Mouse (Mus musculus) CH12.LX (cell line): ENCODE measurements around the gene Itga9. TPM values are rescaled to one million over a fixed set of nuclear protein-coding genes. Genes with fewer than 3 reads are reported as not detected.
A peak's percentile ranks its signal among the peaks of the same experiment; 100 is the strongest.

Experiments
- DNase-seq: peaks from one replicate; pipeline ENCODE4 v3.0.0-alpha.2; 2013; ENCODE audit errors: extremely low read depth
- H3K27ac ChIP-seq: 2 replicates; pipeline ENCODE4 v1.5.1; 2012; ENCODE audit warnings: low read depth, mild to moderate bottlenecking, control low read depth, moderate library complexity; ENCODE audit not compliant: insufficient read depth
- H3K27me3 ChIP-seq: replicated peaks from 2 replicates; pipeline ENCODE3; 2012; ENCODE audit warnings: inconsistent platforms
- H3K36me3 ChIP-seq, 2 experiments: replicated peaks in 1 of 2; 2 replicates each; pipeline versions ENCODE3 to v1.6.1; 2012; ENCODE audit warnings: inconsistent platforms in 1 of 2, low read length in 1 of 2, mild to moderate bottlenecking in 1 of 2, mixed read lengths in 1 of 2, moderate library complexity in 1 of 2; ENCODE audit not compliant: control insufficient read depth in 1 of 2, insufficient read depth in 1 of 2
- H3K4me1 ChIP-seq, 2 experiments: 2 replicates each; pipeline ENCODE4 v1.6.1; 2012; ENCODE audit warnings: inconsistent platforms in 1 of 2, moderate library complexity in 1 of 2; ENCODE audit not compliant: insufficient read depth in 2 of 2, control insufficient read depth in 1 of 2
- H3K4me2 ChIP-seq: 2 replicates; pipeline ENCODE4 v1.6.1; 2012; ENCODE audit warnings: low read depth, mild to moderate bottlenecking, control low read depth; ENCODE audit not compliant: poor library complexity, insufficient read depth, severe bottlenecking
- H3K4me3 ChIP-seq, 3 experiments: fragments of 150-350 bp in 1 of 3; sonication (generic) in 1 of 3; replicated peaks in 1 of 3; 2 replicates each; pipeline versions ENCODE3 to v1.5.1; 2011 to 2012; ENCODE audit warnings: low read depth in 2 of 3, low read length in 2 of 3, mild to moderate bottlenecking in 2 of 3, moderate library complexity in 2 of 3, control low read depth in 1 of 3, improper control_type of control experiment in 1 of 3, inconsistent platforms in 1 of 3, mixed read lengths in 1 of 3; ENCODE audit not compliant: poor library complexity in 1 of 3
- H3K79me2 ChIP-seq: replicated peaks from 2 replicates; pipeline ENCODE4 v1.6.1; 2012; ENCODE audit warnings: mild to moderate bottlenecking, moderate library complexity; ENCODE audit not compliant: control insufficient read depth, poor library complexity, insufficient read depth, severe bottlenecking; ENCODE audit errors: extremely low read depth
- H3K9ac ChIP-seq: 2 replicates; pipeline ENCODE4 v1.6.1; 2012; ENCODE audit warnings: low read depth, mild to moderate bottlenecking, control low read depth, moderate library complexity; ENCODE audit not compliant: insufficient read depth
- H3K9me3 ChIP-seq: replicated peaks from 2 replicates; pipeline ENCODE3; 2012; ENCODE audit warnings: low read length, inconsistent platforms, mixed read lengths
- CHD1 ChIP-seq: IDR thresholded peaks from 2 replicates; pipeline ENCODE4 v1.6.1; 2012; ENCODE audit warnings: low read depth, low read length, improper control_type of control experiment, inconsistent platforms
- CTCF ChIP-seq, 2 experiments: IDR thresholded peaks in 1 of 2; conservative IDR thresholded peaks in 1 of 2; 2 replicates each; pipeline ENCODE4 v1.5.1; 2011 to 2012; ENCODE audit warnings: low read depth in 2 of 2, low read length in 2 of 2, improper control_type of control experiment in 1 of 2, inconsistent platforms in 1 of 2, mild to moderate bottlenecking in 1 of 2, moderate library complexity in 1 of 2
- E2F4 ChIP-seq: IDR thresholded peaks from 2 replicates; pipeline ENCODE4 v1.6.1; 2011; ENCODE audit warnings: low read depth, low read length, improper control_type of control experiment; ENCODE audit not compliant: insufficient replicate concordance
- ETS1 ChIP-seq: conservative IDR thresholded peaks from 2 replicates; pipeline ENCODE4 v1.6.1; 2012; ENCODE audit warnings: low read depth, mild to moderate bottlenecking, inconsistent platforms, low read length, improper control_type of control experiment, moderate library complexity
- GABPA ChIP-seq: IDR thresholded peaks from 2 replicates; pipeline ENCODE4 v1.6.1; 2012; ENCODE audit warnings: low read depth, low read length, improper control_type of control experiment, inconsistent platforms; ENCODE audit not compliant: insufficient replicate concordance
- JUN ChIP-seq: IDR thresholded peaks from 2 replicates; pipeline ENCODE4 v1.6.1; 2011; ENCODE audit warnings: low read depth, mild to moderate bottlenecking, low read length, improper control_type of control experiment, moderate library complexity; ENCODE audit not compliant: insufficient read depth
- MAFK ChIP-seq: IDR thresholded peaks from 2 replicates; pipeline ENCODE4 v1.6.1; 2011; ENCODE audit warnings: low read length, improper control_type of control experiment; ENCODE audit not compliant: insufficient replicate concordance
- MAX ChIP-seq: IDR thresholded peaks from 2 replicates; pipeline ENCODE4 v1.6.1; 2011; ENCODE audit warnings: low read length, improper control_type of control experiment
- MAZ ChIP-seq: IDR thresholded peaks from 2 replicates; pipeline ENCODE4 v1.6.1; 2012; ENCODE audit warnings: low read depth, mild to moderate bottlenecking, inconsistent platforms, low read length, improper control_type of control experiment, moderate library complexity
- MXI1 ChIP-seq: IDR thresholded peaks from 2 replicates; pipeline ENCODE4 v1.6.1; 2011; ENCODE audit warnings: mild to moderate bottlenecking, low read depth, low read length, improper control_type of control experiment
- NELFE ChIP-seq: IDR thresholded peaks from 2 replicates; pipeline ENCODE4 v1.6.1; 2011; ENCODE audit warnings: low read depth, low read length, improper control_type of control experiment
- NRF1 ChIP-seq: IDR thresholded peaks from 2 replicates; pipeline ENCODE4 v1.6.1; 2014; ENCODE audit warnings: low read depth, mild to moderate bottlenecking, inconsistent platforms, low read length, improper control_type of control experiment, moderate library complexity
- PAX5 ChIP-seq: IDR thresholded peaks from 2 replicates; pipeline ENCODE4 v1.6.1; 2012; ENCODE audit warnings: low read length, inconsistent platforms, mixed read lengths
- POLR2AphosphoS2 ChIP-seq: IDR thresholded peaks from 2 replicates; pipeline ENCODE4 v1.6.1; 2011; ENCODE audit warnings: low read depth, low read length, improper control_type of control experiment
- RCOR1 ChIP-seq: conservative IDR thresholded peaks from 2 replicates; pipeline ENCODE4 v1.6.1; 2012; ENCODE audit warnings: low read depth, mild to moderate bottlenecking, inconsistent platforms, low read length, improper control_type of control experiment
- TBP ChIP-seq: conservative IDR thresholded peaks from 2 replicates; pipeline ENCODE4 v1.6.1; 2011; ENCODE audit warnings: low read depth, low read length, improper control_type of control experiment
- UBTF ChIP-seq: IDR thresholded peaks from 2 replicates; pipeline ENCODE4 v1.6.1; 2012; ENCODE audit warnings: low read depth, mild to moderate bottlenecking, inconsistent platforms, low read length, improper control_type of control experiment, moderate library complexity
- ZC3H11A ChIP-seq: IDR thresholded peaks from 2 replicates; pipeline ENCODE4 v1.6.1; 2012; ENCODE audit warnings: low read depth, mild to moderate bottlenecking, inconsistent platforms, low read length, improper control_type of control experiment
- ZKSCAN1 ChIP-seq: IDR thresholded peaks from 2 replicates; pipeline ENCODE4 v1.6.1; 2012; ENCODE audit warnings: low read depth, inconsistent platforms, low read length, improper control_type of control experiment, borderline replicate concordance
- ZMIZ1 ChIP-seq: IDR thresholded peaks from 2 replicates; pipeline ENCODE4 v1.6.1; 2012; ENCODE audit warnings: low read depth, mild to moderate bottlenecking, inconsistent platforms, low read length, improper control_type of control experiment
- dilution Hi-C: fragments of 300-500 bp; cut with MboI; formaldehyde crosslinking; loops from 2 replicates; pipeline ENCODE4 v1.14.3; 2020; ENCODE audit warnings: low sequenced_read_pairs; ENCODE audit not compliant: extremely low pct_unique_long_range_greater_than_20kb, extremely low pct_ligation_motif_present
- in situ Hi-C: fragments of 300-500 bp; cut with MboI; formaldehyde crosslinking; loops from 3 replicates; pipeline ENCODE4 v1.14.3; 2019; ENCODE audit warnings: low sequenced_read_pairs, low pct_ligation_motif_present, low pct_unique_long_range_greater_than_20kb, mixed read lengths
- polyA plus RNA-seq: library from polyadenylated mRNA; unstranded; fragments of >175 nt; gene quantifications from 2 replicates; pipeline ENCODE4 v1.2.1, GENCODE M21; 2012; ENCODE audit warnings: low read depth; ENCODE audit not compliant: insufficient read length
- total RNA-seq, 2 experiments: library from RNA; depleted of rRNA; stranded (reverse); fragments of 300-350 nt in 1 of 2; fragments of >200 nt in 1 of 2; gene quantifications; 2 replicates each; pipeline ENCODE4 v1.2.3; 2012 to 2014

Gene Itga9
- total and polyA plus RNA-seq, 3 experiments = 0.19 TPM; not detected in 2

DNA sequence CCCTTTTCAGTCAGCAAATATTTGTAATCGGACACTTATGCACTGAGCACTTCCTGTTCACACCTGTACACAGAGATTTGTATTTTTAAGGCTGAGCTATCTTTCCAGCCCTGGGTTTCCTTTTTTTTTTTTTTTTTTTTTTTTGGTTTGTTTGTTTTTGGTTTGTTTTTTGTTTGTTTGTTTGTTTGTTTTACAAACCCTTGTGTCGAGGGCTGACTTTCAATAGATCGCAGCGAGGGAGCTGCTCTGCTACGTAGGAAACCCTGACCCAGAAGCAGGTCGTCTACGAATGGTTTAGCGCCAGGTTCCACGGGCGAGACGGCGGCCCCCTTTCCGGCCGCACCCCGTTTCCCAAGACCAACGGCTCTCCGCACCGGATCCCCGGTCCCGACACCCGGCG, 68.3 kb downstream of the Itga9 start:
- peaks cover 5 to 48% of the 10 kb centered on the region in 2 experiments for H3K4me1 ChIP-seq
- TF ChIP-seq NRF1 (no peak), ZC3H11A (no peak), MAFK (no peak), NELFE (no peak), CHD1 (no peak)
- TF ChIP-seq, all 38 proteins: peak for 0
- Histone ChIP-seq H3K9me3 (no peaks in the 10 kb centered on the region), H3K27ac (no peak overlapping the region), H3K36me3 (no peaks in the 10 kb centered on the region), H3K27me3 (no peaks in the 10 kb centered on the region), H3K4me2 (no peak overlapping the region), H3K79me2 (no peaks in the 10 kb centered on the region), H3K4me3 (no peak overlapping the region), H3K9ac (no peak overlapping the region)
- dilution Hi-C loops = no loop called here
- in situ Hi-C loops = no loop called here
- DNase-seq = peak; percentile 38

DNA sequence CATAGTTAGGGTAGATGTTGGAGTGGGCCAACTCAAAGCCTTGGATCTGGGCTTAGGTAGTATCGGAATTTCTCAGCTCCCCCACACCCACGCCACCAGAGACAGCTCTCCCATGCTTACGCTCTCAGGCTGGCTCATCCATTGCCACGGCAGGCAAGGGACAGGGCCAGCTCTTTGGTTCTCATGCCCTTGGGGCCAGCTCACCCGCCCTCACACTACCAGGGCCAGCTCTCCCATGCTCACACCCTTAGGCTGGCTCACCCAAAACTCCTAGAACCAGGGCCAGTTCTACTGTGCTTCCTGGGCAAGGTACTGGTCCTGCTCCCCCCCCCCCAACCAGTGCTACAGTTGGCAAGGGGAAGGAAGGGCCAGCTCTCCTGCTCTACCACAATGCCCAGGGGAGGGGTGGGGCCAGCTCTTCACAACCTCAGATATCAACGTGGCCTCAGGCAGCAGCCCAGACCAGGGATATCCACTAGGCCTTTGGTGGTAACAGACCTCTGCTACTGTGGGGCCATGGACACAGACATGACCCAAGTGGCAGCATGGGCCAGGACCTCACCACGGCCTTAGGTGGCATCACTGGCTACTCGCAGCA, 69.2 kb downstream of the Itga9 start:
- no peaks in the 10 kb centered on the region for H3K36me3 ChIP-seq
- H3K4me1 ChIP-seq = peaks cover 3 to 39% of the 10 kb centered on the region in 2 experiments; a peak in 3 of 4 replicates
- no peak overlapping the region for H3K4me2 ChIP-seq
- no peaks in the 10 kb centered on the region for H3K27me3 ChIP-seq
- H3K9me3 ChIP-seq = no peaks in the 10 kb centered on the region
- TF ChIP-seq RCOR1 (no peak), MAX (no peak), MXI1 (no peak), CTCF (conservative IDR thresholded peaks at IDR 0.05 in 1 of 2, IDR thresholded peaks at IDR 0.05 in 1 of 2; ENCODE audit: low read depth in 2 of 2, low read length in 2 of 2) (no peak), UBTF (no peak), TBP (no peak), MAFK (no peak), ZKSCAN1 (no peak), E2F4 (no peak), PAX5 (no peak), MAZ (no peak), ZC3H11A (no peak), JUN (no peak), CHD1 (no peak), ZMIZ1 (no peak), ETS1 (no peak), POLR2AphosphoS2 (no peak), GABPA (no peak)
- H3K27ac ChIP-seq = no peak overlapping the region
- in situ Hi-C loops = no loop called here
- dilution Hi-C loops = no loop called here
- H3K79me2 ChIP-seq = no peaks in the 10 kb centered on the region
- DNase-seq = no peak
- H3K4me3 ChIP-seq = no peak overlapping the region
- H3K9ac ChIP-seq = no peak overlapping the region
